10 mouse cellular contexts compared by ENCODE assay signal in the genomic region with DNA sequence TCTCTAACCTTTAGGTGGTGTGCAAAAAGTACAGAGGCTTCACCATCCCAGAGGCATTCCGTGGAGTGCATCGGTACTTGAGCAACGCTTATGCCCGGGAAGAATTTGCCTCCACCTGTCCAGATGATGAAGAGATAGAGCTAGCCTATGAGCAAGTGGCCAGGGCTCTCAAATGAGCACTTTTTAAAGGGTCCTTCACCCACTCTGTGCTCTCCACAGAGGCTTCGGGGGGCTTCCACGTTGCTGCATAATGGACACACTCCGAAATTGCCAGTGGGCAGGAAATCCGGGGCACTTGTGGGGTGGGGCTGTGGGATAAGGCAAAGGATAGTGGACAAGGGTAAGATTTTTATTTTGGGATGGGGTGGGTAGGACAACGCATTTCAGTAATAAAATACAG. TPM values are rescaled to one million over a fixed set of nuclear protein-coding genes. Genes with fewer than 3 reads are reported as not detected.
DNase-seq lines count a peak whose midpoint lies in the region; ATAC-seq and TF ChIP-seq lines count a peak whose summit lies in the region.
"Had no signal": no experiment of that assay in that cellular context is flagged by ENCODE, and none has a peak within 500 bp of the region (broad histone marks: within the 10 kb centered on the region; RNA-seq: fewer than 3 reads in every experiment).

No protein-coding gene starts in this region.

- no peak overlapping the region for H3K9ac ChIP-seq in kidney, postnatal 0 days (ENCODE audit: low read depth, low read length)
- H3K9ac ChIP-seq in forebrain, embryonic 12.5 days = no peak overlapping the region
- H3K9ac ChIP-seq in intestine, embryonic 15.5 days = no peak overlapping the region
- peak overlapping the region; percentile 87 for H3K9ac ChIP-seq in neural tube, embryonic 13.5 days

- H3K4me3 ChIP-seq in kidney, postnatal 0 days (replicated peaks; ENCODE audit: low read depth, low read length) = no peak overlapping the region
- peak overlapping the region; percentile 77 for H3K4me3 ChIP-seq in forebrain, embryonic 12.5 days (replicated peaks)
- no peak overlapping the region for H3K4me3 ChIP-seq in intestine, embryonic 15.5 days (replicated peaks)
- peak overlapping the region; percentile 79 for H3K4me3 ChIP-seq in neural tube, embryonic 13.5 days

- peaks cover 8% of the 10 kb centered on the region for H3K4me1 ChIP-seq in kidney, postnatal 0 days (replicated peaks; ENCODE audit: insufficient read depth, low read length)
- peaks cover 23% of the 10 kb centered on the region for H3K4me1 ChIP-seq in forebrain, embryonic 12.5 days
- peaks cover 42% of the 10 kb centered on the region for H3K4me1 ChIP-seq in intestine, embryonic 15.5 days (replicated peaks)
- H3K4me1 ChIP-seq in neural tube, embryonic 13.5 days (replicated peaks) = peaks cover 30% of the 10 kb centered on the region

- DNase-seq in kidney, postnatal 0 days (ENCODE audit: low spot score) = no peak
- DNase-seq in kidney, postnatal 36 days = no peak
- DNase-seq in layer of hippocampus, postnatal 25 days (ENCODE audit: extremely low spot score in 1 of 2, low spot score in 1 of 2) = no peak
- DNase-seq in urinary bladder, postnatal 25 days (ENCODE audit: low spot score) = no peak
- DNase-seq in left cerebral cortex, adult 9 months (ENCODE audit: low spot score in 2 of 2) = no peak

- ATAC-seq in kidney, postnatal 0 days (replicated peaks; ENCODE audit: low FRiP score, low read depth) = no peak
- ATAC-seq in forebrain, embryonic 12.5 days (ENCODE audit: low FRiP score) = no peak; the same call in 1 of the 2 replicates
- peak; percentile 1; the same call in 1 of the 2 replicates for ATAC-seq in intestine, embryonic 15.5 days
- ATAC-seq in neural tube, embryonic 13.5 days (ENCODE audit: low read depth) = 0 out of 2 replicates have a peak, but pooled peaks have one; percentile 0

- H3K9me3 ChIP-seq in kidney, postnatal 0 days (replicated peaks; ENCODE audit: low read length) = no peaks in the 10 kb centered on the region
- H3K9me3 ChIP-seq in forebrain, embryonic 12.5 days = no peaks in the 10 kb centered on the region
- 0 out of 2 replicates have a peak, but pooled peaks cover 4% of the 10 kb centered on the region for H3K9me3 ChIP-seq in intestine, embryonic 15.5 days
- no peaks in the 10 kb centered on the region for H3K9me3 ChIP-seq in neural tube, embryonic 13.5 days

- peak overlapping the region; percentile 94; the same call in 1 of the 2 replicates for H3K27ac ChIP-seq in kidney, postnatal 0 days
- H3K27ac ChIP-seq in forebrain, embryonic 12.5 days = peak overlapping the region; percentile 94
- H3K27ac ChIP-seq in intestine, embryonic 15.5 days = peak overlapping the region; percentile 27; the same call in 1 of the 2 replicates
- H3K27ac ChIP-seq in neural tube, embryonic 13.5 days (replicated peaks) = peak overlapping the region; percentile 87

- peak overlapping the region; percentile 94 for H3K4me2 ChIP-seq in kidney, postnatal 0 days (ENCODE audit: low read length)
- H3K4me2 ChIP-seq in forebrain, embryonic 12.5 days = no peak overlapping the region
- H3K4me2 ChIP-seq in intestine, embryonic 15.5 days (replicated peaks) = peak overlapping the region; percentile 79
- peak overlapping the region; percentile 94 for H3K4me2 ChIP-seq in neural tube, embryonic 13.5 days

- H3K27me3 ChIP-seq in kidney, postnatal 0 days (ENCODE audit: insufficient read depth, low read length) = no peaks in the 10 kb centered on the region
- H3K27me3 ChIP-seq in forebrain, embryonic 12.5 days = peaks cover 5% of the 10 kb centered on the region
- H3K27me3 ChIP-seq in intestine, embryonic 15.5 days (replicated peaks) = no peaks in the 10 kb centered on the region
- peaks cover 6% of the 10 kb centered on the region for H3K27me3 ChIP-seq in neural tube, embryonic 13.5 days
- H3K27me3 ChIP-seq: Patski had no signal

- 64% methylated on average over 9 of the region's 9 CpGs for WGBS in kidney, postnatal 0 days
- 68% methylated on average over 9 of the region's 9 CpGs for WGBS in forebrain, embryonic 12.5 days
- WGBS in intestine, embryonic 15.5 days = 54% methylated on average over 9 of the region's 9 CpGs
- WGBS in neural tube, embryonic 13.5 days = 67% methylated on average over 9 of the region's 9 CpGs

- TF ChIP-seq CTCF in kidney, postnatal 0 days (IDR thresholded peaks at IDR 0.05; ENCODE audit: low read depth) = no peak

- H3K36me3 ChIP-seq in kidney, postnatal 0 days (ENCODE audit: insufficient read depth, low read length) = peaks cover 41% of the 10 kb centered on the region
- H3K36me3 ChIP-seq in forebrain, embryonic 12.5 days (replicated peaks) = peaks cover 61% of the 10 kb centered on the region
- peaks cover 25% of the 10 kb centered on the region for H3K36me3 ChIP-seq in intestine, embryonic 15.5 days
- H3K36me3 ChIP-seq in neural tube, embryonic 13.5 days = peaks cover 41% of the 10 kb centered on the region

RNA-seq across cellular contexts. Expression of gene Ddah2, which starts 0.5 kb away (rescaled TPM):
- 227 and 244 TPM in 2 replicates for polyA plus RNA-seq in kidney, postnatal 0 days (2015; fragmentation: Nextera tagmentation; extraction: Ambion mirVana)
- polyA plus RNA-seq in forebrain, embryonic 12.5 days (2016; fragmentation: Nextera tagmentation; extraction: Ambion mirVana) = 513 and 534 TPM in 2 replicates
- 185 and 190 TPM in 2 replicates for polyA plus RNA-seq in intestine, embryonic 15.5 days (2015; fragmentation: Nextera tagmentation; extraction: Ambion mirVana)
- polyA plus RNA-seq in neural tube, embryonic 13.5 days (2015; fragmentation: Nextera tagmentation; extraction: Ambion mirVana) = 417 and 431 TPM in 2 replicates
- 10 to 100 TPM; 19.5 to 20.7 TPM for total RNA-seq in layer of hippocampus, postnatal 25 days (2021)

RNA-seq across cellular contexts. Expression of gene Ly6g6c, which starts 6.9 kb away (rescaled TPM):
- polyA plus RNA-seq in kidney, postnatal 0 days (2015; fragmentation: Nextera tagmentation; extraction: Ambion mirVana) = not detected in 2 replicates
- not detected in 2 replicates for polyA plus RNA-seq in forebrain, embryonic 12.5 days (2016; fragmentation: Nextera tagmentation; extraction: Ambion mirVana)
- polyA plus RNA-seq in intestine, embryonic 15.5 days (2015; fragmentation: Nextera tagmentation; extraction: Ambion mirVana) = not detected in 2 replicates
- 0.54 TPM in 1 of 2 replicates, not detected in the other for polyA plus RNA-seq in neural tube, embryonic 13.5 days (2015; fragmentation: Nextera tagmentation; extraction: Ambion mirVana)
- total RNA-seq in layer of hippocampus, postnatal 25 days (2021) = not detected
- total RNA-seq: layer of hippocampus, postnatal 36 days had no signal
- polyA plus RNA-seq: Patski had no signal

RNA-seq across cellular contexts. Expression of gene Mpig6b, which starts 7.7 kb away (rescaled TPM):
- 0.36 and 0.45 TPM in 2 replicates for polyA plus RNA-seq in kidney, postnatal 0 days (2015; fragmentation: Nextera tagmentation; extraction: Ambion mirVana)
- polyA plus RNA-seq in forebrain, embryonic 12.5 days (2016; fragmentation: Nextera tagmentation; extraction: Ambion mirVana) = 0.40 and 0.54 TPM in 2 replicates
- 0.23 and 0.35 TPM in 2 replicates for polyA plus RNA-seq in intestine, embryonic 15.5 days (2015; fragmentation: Nextera tagmentation; extraction: Ambion mirVana)
- polyA plus RNA-seq in neural tube, embryonic 13.5 days (2015; fragmentation: Nextera tagmentation; extraction: Ambion mirVana) = 0.28 and 0.38 TPM in 2 replicates
- not detected for total RNA-seq in layer of hippocampus, postnatal 25 days (2021)
- total RNA-seq: layer of hippocampus, postnatal 36 days had no signal
- polyA plus RNA-seq: Patski had no signal

RNA-seq across cellular contexts. Expression of gene Clic1, which starts 8.6 kb away (rescaled TPM):
- 266 and 282 TPM in 2 replicates for polyA plus RNA-seq in kidney, postnatal 0 days (2015; fragmentation: Nextera tagmentation; extraction: Ambion mirVana)
- 152 and 155 TPM in 2 replicates for polyA plus RNA-seq in forebrain, embryonic 12.5 days (2016; fragmentation: Nextera tagmentation; extraction: Ambion mirVana)
- polyA plus RNA-seq in intestine, embryonic 15.5 days (2015; fragmentation: Nextera tagmentation; extraction: Ambion mirVana) = 385 and 387 TPM in 2 replicates
- polyA plus RNA-seq in neural tube, embryonic 13.5 days (2015; fragmentation: Nextera tagmentation; extraction: Ambion mirVana) = 132 and 145 TPM in 2 replicates
- total RNA-seq in layer of hippocampus, postnatal 25 days (2021) = 10 to 100 TPM in 1 of 2 experiments, 1 to 10 TPM in 1; 9.7 to 10.1 TPM

RNA-seq across cellular contexts. Expression of gene Msh5, which starts 11.8 kb away (rescaled TPM):
- 2.7 and 3.0 TPM in 2 replicates for polyA plus RNA-seq in kidney, postnatal 0 days (2015; fragmentation: Nextera tagmentation; extraction: Ambion mirVana)
- polyA plus RNA-seq in forebrain, embryonic 12.5 days (2016; fragmentation: Nextera tagmentation; extraction: Ambion mirVana) = 5.3 and 5.6 TPM in 2 replicates
- 3.0 and 3.1 TPM in 2 replicates for polyA plus RNA-seq in intestine, embryonic 15.5 days (2015; fragmentation: Nextera tagmentation; extraction: Ambion mirVana)
- polyA plus RNA-seq in neural tube, embryonic 13.5 days (2015; fragmentation: Nextera tagmentation; extraction: Ambion mirVana) = 2.8 and 3.1 TPM in 2 replicates
- under 1 TPM; 0.62 to 0.82 TPM for total RNA-seq in layer of hippocampus, postnatal 25 days (2021)

Comparison
In these comparisons a context has a peak if more than half of its experiments do, and no peak if none do; other contexts are left out.
1. ATAC-seq: peak in intestine, embryonic 15.5 days (single experiment) and neural tube, embryonic 13.5 days (single experiment); none in kidney, postnatal 0 days (single experiment) and forebrain, embryonic 12.5 days (single experiment).
2. H3K27ac ChIP-seq: peak in every context shown above with its lines; median percentile 94 in kidney, postnatal 0 days; 94 in forebrain, embryonic 12.5 days; 87 in neural tube, embryonic 13.5 days; 27 in intestine, embryonic 15.5 days.
3. H3K4me3 ChIP-seq: peak in forebrain, embryonic 12.5 days (single experiment) and neural tube, embryonic 13.5 days (single experiment); none in kidney, postnatal 0 days (single experiment) and intestine, embryonic 15.5 days (single experiment).